Mouse (Mus musculus) right cerebral cortex, postnatal 14 days (tissue): ENCODE measurements around the gene Dtnb.
A peak's percentile ranks its signal among the peaks of the same experiment; 100 is the strongest.

ENCODE experiments used
- DNase-seq: peaks from one replicate; pipeline ENCODE4 v3.0.0; 2022

The Dtnb gene

GRCm38 (mm10) chr12:3780405-3780891 lies 208.3 kb downstream of the Dtnb start:
- peak; percentile 43 for DNase-seq

- DNase-seq = no peak
Measured at GRCm38 (mm10) chr12:3780931-3781471, 208.8 kb downstream of the Dtnb start.

GRCm38 (mm10) chr12:3781482-3781881 lies 209.3 kb downstream of the Dtnb start:
- DNase-seq = peak; percentile 89

- no peak for DNase-seq
Measured at GRCm38 (mm10) chr12:3783196-3783825, 211.1 kb downstream of the Dtnb start.

- DNase-seq = no peak
Measured at GRCm38 (mm10) chr12:3784258-3784657, 212.1 kb downstream of the Dtnb start.

GRCm38 (mm10) chr12:3784729-3785128 lies 212.5 kb downstream of the Dtnb start:
- DNase-seq = no peak

GRCm38 (mm10) chr12:3787041-3787440 lies 214.9 kb downstream of the Dtnb start:
- DNase-seq = no peak

- no peak for DNase-seq
Measured at GRCm38 (mm10) chr12:3787541-3787940, 215.4 kb downstream of the Dtnb start.

GRCm38 (mm10) chr12:3788421-3789051 lies 216.4 kb downstream of the Dtnb start:
- DNase-seq = no peak

GRCm38 (mm10) chr12:3789626-3790185 lies 217.5 kb downstream of the Dtnb start:
- DNase-seq = no peak

- DNase-seq = no peak
Measured at GRCm38 (mm10) chr12:3791257-3791656, 219.1 kb downstream of the Dtnb start.

GRCm38 (mm10) chr12:3791732-3792131 lies 219.6 kb downstream of the Dtnb start:
- DNase-seq = peak; percentile 96

- DNase-seq = no peak
Measured at GRCm38 (mm10) chr12:3792248-3792647, 220.1 kb downstream of the Dtnb start.

- no peak for DNase-seq
Measured at GRCm38 (mm10) chr12:3795569-3795968, 223.4 kb downstream of the Dtnb start.

- DNase-seq = no peak
Measured at GRCm38 (mm10) chr12:3799551-3799950, 227.4 kb downstream of the Dtnb start.

- no peak for DNase-seq
Measured at GRCm38 (mm10) chr12:3805852-3806251, 233.7 kb downstream of the Dtnb start, which contains the start of gene Dnmt3a. Gene Dnmt3a, plus strand, starts transcription at chr12:3806007.

- DNase-seq = peak; percentile 84
Measured at GRCm38 (mm10) chr12:3806271-3806684, 234.1 kb downstream of the Dtnb start.

GRCm38 (mm10) chr12:3806703-3807547 lies 234.7 kb downstream of the Dtnb start:
- peak; percentile 78 for DNase-seq

GRCm38 (mm10) chr12:3807548-3808395 lies 235.6 kb downstream of the Dtnb start:
- peak; percentile 77 for DNase-seq

- DNase-seq = no peak
Measured at GRCm38 (mm10) chr12:3808396-3808981, 236.3 kb downstream of the Dtnb start.

- no peak for DNase-seq
Measured at GRCm38 (mm10) chr12:3809520-3810180, 237.5 kb downstream of the Dtnb start.
